Mouse (Mus musculus): Measurements from ENCODE around the gene Fam20a.
"Not testable (repeated sequence)": the region's sequence is repeated elsewhere in the genome, so short reads cannot be mapped to it uniquely, and the experiment has no call there.

Gene Fam20a

DNA sequence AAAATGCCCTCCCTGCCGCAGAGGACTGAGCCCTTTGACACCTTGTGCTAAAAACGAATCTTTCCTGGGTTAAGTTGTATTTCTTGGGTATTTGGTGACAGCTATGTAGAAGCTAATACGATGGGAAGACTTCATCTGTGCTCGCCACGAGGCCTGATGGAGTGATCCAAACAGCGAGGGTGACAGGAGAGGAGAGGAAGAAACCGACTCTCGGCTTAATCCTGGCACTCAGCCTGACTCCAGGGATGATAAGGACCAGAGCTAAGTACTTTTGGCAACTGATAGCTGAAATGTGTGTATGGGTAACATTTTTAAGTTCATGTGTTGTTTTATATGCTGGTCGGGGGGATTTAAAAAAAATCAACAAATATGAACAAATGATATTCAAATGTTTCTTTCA is 41.1 kb downstream of the Fam20a start:
- DNase-seq (ENCODE audit: low spot score): no peak

DNA sequence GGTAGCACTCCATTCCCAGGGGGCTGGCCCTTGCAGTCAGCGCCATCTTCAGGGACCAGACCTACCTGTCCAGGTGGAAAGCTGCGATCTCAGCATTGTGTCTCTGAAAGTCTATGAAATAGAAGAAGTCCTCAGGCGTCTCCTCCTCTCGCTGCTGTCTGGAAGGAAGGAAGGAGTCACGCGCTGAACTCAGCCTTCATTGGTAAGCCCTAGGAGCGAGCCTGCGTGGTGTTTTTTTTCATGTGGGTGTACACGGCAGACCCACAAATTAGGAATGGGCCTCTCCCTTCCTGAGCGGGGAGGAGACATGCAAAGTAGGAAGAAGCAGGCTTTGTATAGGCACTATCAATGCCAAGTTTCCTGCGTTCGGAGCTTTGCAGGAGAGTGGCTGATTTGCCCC is 43.8 kb downstream of the Fam20a start:
- DNase-seq (ENCODE audit: low spot score): no peak

GRCm38 (mm10) chr11:109676621-109677373 is 45.3 kb downstream of the Fam20a start:
- DNase-seq (ENCODE audit: low spot score): no peak

- no peak for DNase-seq (ENCODE audit: low spot score)
Observed at GRCm38 (mm10) chr11:109675771-109676170, 46.3 kb downstream of the Fam20a start.

- no peak for DNase-seq (ENCODE audit: low spot score)
Observed at GRCm38 (mm10) chr11:109675208-109675607, 46.9 kb downstream of the Fam20a start.

DNA sequence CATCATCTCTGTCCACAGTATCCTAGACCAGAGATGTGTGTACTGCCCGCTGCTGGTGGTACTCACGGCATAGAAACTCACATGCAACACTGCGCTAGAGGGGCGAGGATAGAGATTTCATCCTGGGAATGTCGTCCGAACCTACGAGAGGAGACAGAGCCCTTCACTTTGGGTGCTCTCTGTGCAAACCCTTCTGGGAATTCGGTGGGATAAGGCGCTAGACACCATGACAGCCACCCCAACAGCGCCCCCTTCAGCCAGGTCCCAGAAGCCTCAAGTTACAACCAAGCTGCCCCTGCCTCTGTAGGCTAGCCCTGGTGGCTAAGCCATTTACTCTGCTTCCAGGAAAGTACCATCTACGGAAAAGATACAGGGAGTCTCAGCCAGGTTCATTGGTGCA is 47.5 kb downstream of the Fam20a start:
- no peak for DNase-seq (ENCODE audit: low spot score)

DNA sequence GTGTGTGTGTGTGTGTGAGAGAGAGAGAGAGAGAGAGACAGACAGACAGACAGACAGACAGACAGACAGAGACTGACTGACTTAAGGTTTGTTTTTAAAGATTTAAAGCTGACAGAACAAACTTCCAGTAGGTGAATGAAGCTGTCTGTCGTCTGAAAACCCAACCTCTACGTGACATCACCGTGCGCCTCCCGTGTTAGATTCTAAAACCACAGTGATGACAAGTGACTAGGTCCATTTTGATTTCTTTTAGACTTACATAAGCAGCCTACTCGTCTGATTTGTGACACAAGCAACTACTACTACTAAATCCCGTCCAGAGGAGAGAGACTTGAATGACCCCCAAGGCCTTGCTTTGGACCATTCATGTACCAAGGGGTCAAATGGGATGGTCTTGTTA is 48.3 kb downstream of the Fam20a start:
- DNase-seq (ENCODE audit: low spot score): no peak

DNA sequence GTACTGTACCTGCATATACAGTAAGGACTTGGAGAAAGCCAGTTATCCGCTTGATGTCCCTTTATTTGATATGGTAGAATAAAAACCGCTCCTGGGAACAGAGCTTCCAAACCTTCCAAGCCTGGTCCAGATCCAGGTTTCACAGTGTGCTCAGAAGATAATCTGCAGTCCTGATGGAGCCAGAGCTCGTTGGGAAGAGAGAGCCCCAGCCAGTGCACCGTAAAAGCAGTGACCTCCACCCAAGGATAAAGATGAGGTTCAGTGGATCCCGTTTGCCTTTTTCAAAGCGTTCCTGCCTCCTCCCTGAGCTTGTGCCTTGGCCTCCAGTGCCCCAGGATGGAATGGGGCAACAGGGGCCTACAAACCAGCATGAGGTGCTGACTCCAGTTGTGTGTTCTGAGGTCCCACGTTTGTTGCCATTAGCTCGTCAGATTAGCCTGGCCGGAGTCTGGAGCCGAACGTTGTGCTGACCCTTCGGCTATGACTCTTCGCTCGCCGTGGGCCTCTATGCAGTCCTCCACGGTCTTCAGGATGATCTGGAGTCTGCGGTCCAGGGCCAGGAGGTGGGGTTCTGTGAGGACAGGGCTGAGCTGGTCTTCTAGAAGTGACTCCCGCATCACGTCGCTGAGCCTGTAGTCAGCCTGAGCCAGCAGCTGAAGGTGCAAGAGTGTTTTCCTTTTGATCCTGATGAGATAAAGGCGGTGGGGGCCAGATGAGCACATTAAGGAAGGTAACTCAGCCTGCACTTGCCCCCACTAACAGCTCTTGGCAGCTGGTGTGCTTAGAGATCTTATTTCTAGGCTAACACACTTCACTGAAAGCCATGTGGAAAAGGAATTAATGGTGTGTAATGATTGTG is 49.0 kb downstream of the Fam20a start:
- peak; percentile 51 for DNase-seq (ENCODE audit: low spot score)

DNA sequence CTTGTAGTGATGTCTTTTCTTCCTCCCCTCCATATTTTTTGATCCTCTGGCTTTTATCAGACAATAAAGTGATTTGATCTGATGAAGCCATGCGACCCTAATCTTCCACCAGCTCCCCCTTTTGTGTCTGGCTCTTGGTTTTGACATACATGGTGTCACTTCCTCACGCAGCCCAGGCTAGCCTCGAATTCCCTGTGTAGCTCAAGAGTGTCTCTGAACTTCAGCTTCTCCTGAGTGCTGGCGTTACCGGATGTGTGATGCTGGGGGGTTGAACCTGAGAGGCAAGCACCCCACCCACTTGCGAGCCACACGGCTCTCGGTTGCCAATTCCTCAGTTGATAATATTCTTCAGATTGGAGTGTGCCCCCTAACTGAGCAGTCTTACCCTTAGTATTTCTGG is 49.7 kb downstream of the Fam20a start:
- no peak for DNase-seq (ENCODE audit: low spot score)

- DNase-seq (ENCODE audit: low spot score): no peak
Observed at GRCm38 (mm10) chr11:109672021-109672324, 50.1 kb downstream of the Fam20a start.

DNA sequence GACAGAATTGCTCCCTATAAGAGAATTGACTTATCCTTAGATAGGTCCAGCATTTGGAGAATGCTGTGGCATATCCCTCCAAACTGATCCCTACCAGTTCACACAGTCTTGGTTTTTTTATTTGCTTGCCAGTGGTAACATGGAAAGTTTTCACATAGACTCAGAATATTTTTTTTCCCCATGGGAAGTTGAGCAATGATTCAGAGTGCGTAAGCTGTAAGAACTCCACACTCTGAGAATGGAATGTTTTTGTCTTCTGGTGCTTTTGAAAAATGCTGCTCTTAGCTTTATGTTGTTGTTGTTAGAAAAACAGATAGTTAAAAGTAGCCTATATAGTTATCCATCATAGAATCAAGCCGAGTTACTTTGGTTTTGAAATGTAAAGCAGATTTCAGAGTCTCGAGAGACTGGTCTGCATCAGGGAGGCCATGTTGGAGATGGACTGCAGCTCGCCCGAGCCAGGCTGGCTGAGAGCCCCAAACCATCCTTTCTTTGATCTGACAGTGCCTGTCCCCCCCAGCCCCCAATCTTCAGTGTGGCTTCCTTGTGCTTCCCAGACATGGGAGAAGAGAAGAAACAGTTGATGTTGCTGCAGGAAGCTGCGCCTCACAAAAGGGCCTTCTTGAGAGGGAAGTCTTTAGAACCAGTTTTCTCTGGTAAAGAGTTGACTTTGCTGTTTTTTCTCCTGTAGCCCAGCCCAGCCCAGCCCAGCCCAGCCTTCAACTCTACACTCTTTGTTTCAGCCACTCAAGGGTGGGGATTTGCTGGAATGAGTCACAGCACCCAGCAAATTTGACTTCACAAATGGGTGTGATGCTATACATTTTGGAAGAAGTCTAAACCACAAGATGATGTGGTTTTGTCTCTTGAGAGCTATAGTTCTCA is 50.7 kb downstream of the Fam20a start:
- no peak for DNase-seq (ENCODE audit: low spot score)

GRCm38 (mm10) chr11:109670026-109670916 is 51.8 kb downstream of the Fam20a start:
- DNase-seq (ENCODE audit: low spot score): no peak

DNA sequence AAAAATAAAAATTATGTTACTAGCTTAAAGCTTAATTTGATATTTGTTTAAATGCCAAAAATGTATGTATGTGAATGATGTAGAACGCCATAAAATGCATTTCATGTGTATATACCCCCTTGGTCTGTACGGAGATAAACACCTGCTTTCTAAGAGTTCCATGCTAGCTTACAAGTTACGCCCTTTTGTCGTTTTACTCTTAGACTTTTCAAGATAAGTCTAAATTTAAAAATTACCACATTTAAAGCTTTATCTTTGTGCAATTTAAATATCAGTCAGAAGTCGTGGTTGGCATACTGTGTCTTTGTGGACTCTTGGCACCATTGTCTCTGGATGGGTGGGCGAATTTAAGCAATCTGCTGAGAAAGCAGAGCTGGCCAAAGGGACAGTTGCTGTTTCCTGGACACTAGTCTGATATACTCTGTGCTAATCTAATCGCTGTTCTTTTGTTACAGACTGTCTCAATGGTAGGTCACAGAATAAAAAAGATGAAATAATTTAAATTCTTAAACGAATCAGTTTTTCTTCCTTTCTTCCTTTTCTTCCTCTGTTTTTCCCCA is 52.9 kb downstream of the Fam20a start:
- peak; percentile 31 for DNase-seq (ENCODE audit: low spot score)

DNA sequence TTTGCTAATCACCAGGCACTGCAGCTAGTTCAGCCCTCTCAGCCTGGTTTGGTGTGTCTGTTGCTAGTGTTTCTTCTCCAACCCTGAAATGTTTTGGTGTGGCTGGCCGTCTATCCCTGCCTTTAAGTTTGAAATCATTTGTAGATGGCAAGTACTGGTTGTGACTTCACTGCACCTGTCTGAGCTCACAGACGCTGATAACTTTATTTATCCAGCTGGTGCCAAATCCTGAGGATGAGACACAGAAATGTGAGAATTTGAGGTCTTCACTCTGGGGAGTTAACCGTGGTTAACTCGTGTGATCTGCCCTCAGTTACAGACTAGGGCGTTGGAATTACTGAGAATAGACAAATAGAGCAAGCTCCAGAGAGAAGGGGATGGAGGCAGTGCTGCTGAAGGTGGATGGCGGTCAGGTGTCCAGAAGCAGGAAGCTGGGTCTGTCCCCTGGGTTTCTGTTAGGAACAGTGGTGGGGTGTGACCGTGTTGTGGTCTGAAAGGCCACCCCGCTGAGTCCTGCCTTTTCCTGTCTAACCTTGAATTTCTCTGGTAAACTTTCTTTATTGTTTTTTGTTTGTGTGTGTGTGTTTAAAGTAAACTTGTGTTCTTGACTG is 53.9 kb downstream of the Fam20a start:
- DNase-seq (ENCODE audit: low spot score): no peak

DNA sequence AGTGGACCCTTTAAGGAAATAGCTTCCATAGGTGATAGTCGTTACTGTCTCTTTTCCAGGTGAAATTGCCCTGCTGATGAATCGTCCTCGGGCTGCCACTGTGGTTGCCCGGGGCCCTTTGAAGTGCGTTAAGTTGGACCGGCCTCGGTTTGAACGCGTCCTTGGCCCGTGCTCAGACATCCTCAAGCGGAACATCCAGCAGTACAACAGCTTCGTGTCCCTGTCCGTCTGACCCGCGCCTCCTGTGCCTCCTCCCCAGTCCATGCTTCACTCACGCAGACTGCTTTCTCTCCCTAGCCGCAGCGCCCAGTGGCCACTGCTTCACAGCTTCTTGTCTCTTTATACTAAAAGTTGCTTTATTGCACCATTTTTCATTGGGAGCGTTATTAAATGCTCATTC is 54.7 kb downstream of the Fam20a start:
- no peak for DNase-seq (ENCODE audit: low spot score)

GRCm38 (mm10) chr11:109666411-109666810 is 55.7 kb downstream of the Fam20a start:
- no peak for DNase-seq (ENCODE audit: low spot score)

GRCm38 (mm10) chr11:109665424-109665823 is 56.7 kb downstream of the Fam20a start:
- no peak for DNase-seq (ENCODE audit: low spot score)

GRCm38 (mm10) chr11:109664293-109664692 is 57.8 kb downstream of the Fam20a start:
- no peak for DNase-seq (ENCODE audit: low spot score)

DNA sequence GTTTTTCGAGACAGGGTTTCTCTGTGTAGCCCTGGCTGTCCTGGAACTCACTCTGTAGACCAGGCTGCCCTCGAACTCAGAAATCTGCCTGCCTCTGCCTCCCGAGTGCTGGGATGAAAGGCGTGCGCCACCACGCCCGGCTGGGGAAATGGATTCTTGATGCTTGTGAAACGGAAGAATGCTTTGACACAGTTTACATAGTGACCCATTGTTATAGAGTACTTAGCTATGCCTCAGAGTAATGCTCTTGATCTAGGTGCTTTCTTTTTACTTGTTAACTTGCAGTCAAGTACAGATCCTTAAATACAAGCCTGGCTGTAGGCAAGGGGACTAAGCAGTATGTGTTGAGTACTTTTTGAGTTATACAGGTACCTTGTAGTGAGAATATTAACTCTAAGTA is 61.6 kb downstream of the Fam20a start:
- not testable (repeated sequence) for DNase-seq (ENCODE audit: low spot score)

- no peak for DNase-seq (ENCODE audit: low spot score)
Observed at GRCm38 (mm10) chr11:109656232-109656631, 65.8 kb downstream of the Fam20a start.

DNA sequence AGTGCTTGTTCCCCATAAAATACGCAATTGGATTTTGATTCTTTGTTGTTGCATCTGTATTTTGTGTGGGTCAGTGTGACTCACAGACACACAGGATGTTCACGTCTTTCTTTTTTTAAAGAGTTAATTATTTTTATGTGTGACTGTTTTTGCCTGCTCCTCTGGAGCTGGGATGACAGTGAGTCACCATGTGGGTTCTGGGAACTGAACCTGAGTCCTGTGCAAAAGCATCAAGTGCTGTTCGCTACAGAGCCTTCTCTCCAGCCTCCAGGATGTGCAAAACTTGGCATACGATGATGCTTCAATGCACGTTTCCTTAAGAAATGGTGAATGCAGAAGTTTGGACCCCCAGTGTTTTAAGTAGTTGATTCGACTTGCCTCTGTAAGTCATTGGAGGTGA is 67.5 kb downstream of the Fam20a start:
- no peak for DNase-seq (ENCODE audit: low spot score)
